Comparison of ENCODE assay signal across 19 mouse cellular contexts in genomic region chr8:94658031-94658430, GRCm38 (mm10). TPM values are rescaled to one million over a fixed set of nuclear protein-coding genes. Genes with fewer than 3 reads are reported as not detected.
DNase-seq lines count a peak whose midpoint lies in the region; ATAC-seq and TF ChIP-seq lines count a peak whose summit lies in the region.
"Had no signal": no experiment of that assay in that cellular context is flagged by ENCODE, and none has a peak within 500 bp of the region (broad histone marks: within the 10 kb centered on the region; RNA-seq: fewer than 3 reads in every experiment).

No protein-coding gene starts in this region.

- peak; percentile 33 for TF ChIP-seq CTCF in kidney, adult 2 months (conservative IDR thresholded peaks at IDR 0.05; ENCODE audit: insufficient read depth, insufficient read length, low read depth, low read length)
- TF ChIP-seq CTCF in lung, postnatal 0 days (IDR thresholded peaks at IDR 0.05), result peak; percentile 41

- no peaks in the 10 kb centered on the region for H3K9me3 ChIP-seq in lung, postnatal 0 days (ENCODE audit: low read length)
- H3K9me3 ChIP-seq in midbrain, embryonic 14.5 days (ENCODE audit: control insufficient read depth, low read length), result no peaks in the 10 kb centered on the region
- H3K9me3 ChIP-seq: embryonic facial prominence, embryonic 15.5 days; forebrain, embryonic 10.5 days; hindbrain, embryonic 12.5 days; liver, embryonic 15.5 days; midbrain, embryonic 12.5 days had no signal

- peaks cover 5% of the 10 kb centered on the region; the same call in 1 of the 2 replicates for H3K4me1 ChIP-seq in kidney, adult 2 months (ENCODE audit: control insufficient read depth, insufficient read depth, low read length)
- H3K4me1 ChIP-seq in lung, postnatal 0 days (ENCODE audit: insufficient read depth, low read depth, low read length), result no peaks in the 10 kb centered on the region
- no peaks in the 10 kb centered on the region for H3K4me1 ChIP-seq in midbrain, embryonic 14.5 days (ENCODE audit: control insufficient read depth, insufficient read depth, low read length)
- H3K4me1 ChIP-seq: embryonic facial prominence, embryonic 15.5 days; forebrain, embryonic 10.5 days; hindbrain, embryonic 12.5 days; midbrain, embryonic 12.5 days had no signal

- no peak for TF ChIP-seq EP300 in lung, postnatal 0 days (IDR thresholded peaks at IDR 0.05)

- TF ChIP-seq POLR2A in kidney, adult 2 months (IDR thresholded peaks at IDR 0.05; ENCODE audit: low read depth, low read length), result no peak

- no peaks in the 10 kb centered on the region for H3K27me3 ChIP-seq in kidney, adult 2 months (replicated peaks; ENCODE audit: control insufficient read depth, insufficient read depth, low read length)
- no peaks in the 10 kb centered on the region for H3K27me3 ChIP-seq in lung, postnatal 0 days (replicated peaks; ENCODE audit: insufficient read depth, low read length)
- no peaks in the 10 kb centered on the region for H3K27me3 ChIP-seq in midbrain, embryonic 14.5 days (ENCODE audit: control insufficient read depth, insufficient read depth, low read length)
- H3K27me3 ChIP-seq: embryonic facial prominence, embryonic 15.5 days; hindbrain, embryonic 12.5 days; liver, embryonic 15.5 days; midbrain, embryonic 12.5 days had no signal

- H3K27ac ChIP-seq in kidney, adult 2 months (ENCODE audit: insufficient read depth, low read depth, low read length), result no peak overlapping the region
- H3K27ac ChIP-seq in lung, postnatal 0 days (ENCODE audit: low read length), result no peak overlapping the region
- no peak overlapping the region for H3K27ac ChIP-seq in midbrain, embryonic 14.5 days (replicated peaks; ENCODE audit: low read depth, low read length)
- H3K27ac ChIP-seq: embryonic facial prominence, embryonic 15.5 days; forebrain, embryonic 10.5 days; hindbrain, embryonic 12.5 days; liver, embryonic 15.5 days; midbrain, embryonic 12.5 days had no signal

- H3K4me2 ChIP-seq in lung, postnatal 0 days (replicated peaks; ENCODE audit: low read depth, low read length), result no peak overlapping the region
- no peak overlapping the region for H3K4me2 ChIP-seq in midbrain, embryonic 14.5 days (ENCODE audit: low read length)
- H3K4me2 ChIP-seq: embryonic facial prominence, embryonic 15.5 days; hindbrain, embryonic 12.5 days; liver, embryonic 15.5 days; midbrain, embryonic 12.5 days had no signal

- ATAC-seq in lung, postnatal 0 days, result no peak
- ATAC-seq in megakaryocyte progenitor cell, adult 5-6 weeks (replicated peaks; ENCODE audit: poor library complexity), result 0 out of 2 replicates have a peak, but pooled peaks have one; percentile 50
- no peak for ATAC-seq in midbrain, embryonic 14.5 days (ENCODE audit: low FRiP score, low TSS enrichment)

- H3K9ac ChIP-seq in lung, postnatal 0 days (replicated peaks; ENCODE audit: low read depth), result no peak overlapping the region
- H3K9ac ChIP-seq in midbrain, embryonic 14.5 days (replicated peaks; ENCODE audit: low read length), result no peak overlapping the region
- H3K9ac ChIP-seq: embryonic facial prominence, embryonic 15.5 days; hindbrain, embryonic 12.5 days; liver, embryonic 15.5 days; midbrain, embryonic 12.5 days had no signal

- H3K4me3 ChIP-seq in kidney, adult 2 months (ENCODE audit: insufficient read depth, low read depth, low read length), result no peak overlapping the region
- no peak overlapping the region for H3K4me3 ChIP-seq in lung, postnatal 0 days (ENCODE audit: low read depth, low read length)
- H3K4me3 ChIP-seq in midbrain, embryonic 14.5 days (replicated peaks; ENCODE audit: low read depth, low read length), result no peak overlapping the region
- H3K4me3 ChIP-seq: embryonic facial prominence, embryonic 15.5 days; forebrain, embryonic 10.5 days; hindbrain, embryonic 12.5 days; liver, embryonic 15.5 days; midbrain, embryonic 12.5 days had no signal

- peaks cover 6% of the 10 kb centered on the region for H3K36me3 ChIP-seq in kidney, adult 2 months (ENCODE audit: control insufficient read depth, insufficient read depth, low read length)
- H3K36me3 ChIP-seq in lung, postnatal 0 days (ENCODE audit: insufficient read depth, low read length), result peaks cover 12% of the 10 kb centered on the region; the same call in 1 of the 2 replicates
- peaks cover 56% of the 10 kb centered on the region for H3K36me3 ChIP-seq in midbrain, embryonic 14.5 days (ENCODE audit: control insufficient read depth, insufficient read depth, low read length)

- no peak for DNase-seq in kidney, adult 2 months
- DNase-seq in kidney, adult 18-20 months, result no peak
- no peak for DNase-seq in lung, postnatal 0 days (ENCODE audit: low spot score)
- no peak for DNase-seq in lung, postnatal 10 days
- peak; percentile 28 for DNase-seq in MN1 (ENCODE audit: low spot score)
- no peak for DNase-seq in midbrain, embryonic 14.5 days
- no peak for DNase-seq in natural killer cell, adult 2 months (ENCODE audit: low spot score in 2 of 2)
- DNase-seq: cerebellum, adult 9-11 months; embryo, embryonic 11 days; kidney, adult 11 months; left cerebral cortex, postnatal 4 days; lung, postnatal 4 days; thymus, adult 2 months had no signal

- WGBS in kidney, adult 2 months, result 91% methylated on average over 2 of the region's 2 CpGs
- WGBS in lung, postnatal 0 days, result 92% methylated on average over 2 of the region's 2 CpGs
- WGBS in midbrain, embryonic 14.5 days, result 88% methylated on average over 2 of the region's 2 CpGs

RNA-seq across cellular contexts. Expression of gene Arl2bp, which starts 8.4 kb away (rescaled TPM):
- 76.2 and 77.2 TPM in 2 replicates for polyA plus RNA-seq in kidney, adult 2 months (2012; rRNA removed)
- polyA plus RNA-seq in lung, postnatal 0 days (2015; fragmentation: Nextera tagmentation; extraction: Ambion mirVana), result 120 and 135 TPM in 2 replicates
- total RNA-seq in megakaryocyte progenitor cell, adult 5-6 weeks (2015), result 21.1 and 26.4 TPM in 2 replicates
- 73.3 and 75.1 TPM in 2 replicates for total RNA-seq in megakaryocyte progenitor cell, adult 5-6 weeks (2017)
- 83.0 and 99.4 TPM in 2 replicates for polyA plus RNA-seq in midbrain, embryonic 14.5 days (2014; fragmentation: Nextera tagmentation; extraction: Ambion mirVana)

RNA-seq across cellular contexts. Expression of gene Pllp, which starts 38.0 kb away (rescaled TPM):
- 160 and 166 TPM in 2 replicates for polyA plus RNA-seq in kidney, adult 2 months (2012; rRNA removed)
- polyA plus RNA-seq in lung, postnatal 0 days (2015; fragmentation: Nextera tagmentation; extraction: Ambion mirVana), result 22.8 and 29.1 TPM in 2 replicates
- total RNA-seq in megakaryocyte progenitor cell, adult 5-6 weeks (2015), result not detected in 2 replicates
- total RNA-seq in megakaryocyte progenitor cell, adult 5-6 weeks (2017), result not detected in 2 replicates
- polyA plus RNA-seq in midbrain, embryonic 14.5 days (2014; fragmentation: Nextera tagmentation; extraction: Ambion mirVana), result 0.82 and 1.3 TPM in 2 replicates

RNA-seq across cellular contexts. Expression of gene Fam192a, which starts 56.2 kb away (rescaled TPM):
- polyA plus RNA-seq in kidney, adult 2 months (2012; rRNA removed), result 18.2 and 20.9 TPM in 2 replicates
- 40.9 and 47.7 TPM in 2 replicates for polyA plus RNA-seq in lung, postnatal 0 days (2015; fragmentation: Nextera tagmentation; extraction: Ambion mirVana)
- total RNA-seq in megakaryocyte progenitor cell, adult 5-6 weeks (2015), result 35.3 and 40.4 TPM in 2 replicates
- 102 and 135 TPM in 2 replicates for total RNA-seq in megakaryocyte progenitor cell, adult 5-6 weeks (2017)
- 71.9 and 91.9 TPM in 2 replicates for polyA plus RNA-seq in midbrain, embryonic 14.5 days (2014; fragmentation: Nextera tagmentation; extraction: Ambion mirVana)

RNA-seq across cellular contexts. Expression of gene Rspry1, which starts 56.3 kb away (rescaled TPM):
- polyA plus RNA-seq in kidney, adult 2 months (2012; rRNA removed), result 11.5 TPM in 2 replicates
- 19.4 and 21.3 TPM in 2 replicates for polyA plus RNA-seq in lung, postnatal 0 days (2015; fragmentation: Nextera tagmentation; extraction: Ambion mirVana)
- total RNA-seq in megakaryocyte progenitor cell, adult 5-6 weeks (2015), result 39.4 and 41.1 TPM in 2 replicates
- 31.6 and 35.4 TPM in 2 replicates for total RNA-seq in megakaryocyte progenitor cell, adult 5-6 weeks (2017)
- polyA plus RNA-seq in midbrain, embryonic 14.5 days (2014; fragmentation: Nextera tagmentation; extraction: Ambion mirVana), result 46.1 and 54.4 TPM in 2 replicates

Comparison
In these comparisons a context has a peak if more than half of its experiments do, and no peak if none do; other contexts are left out.
1. RNA of gene Pllp, which starts 38.0 kb away (polyA plus RNA-seq): 160 to 166 TPM in kidney, adult 2 months and 22.8 to 29.1 TPM in lung, postnatal 0 days; 0.82 to 1.3 TPM in midbrain, embryonic 14.5 days; every median in the first group is over 10 times any median in the second.